Mouse (Mus musculus) brain, embryonic 14.5 days (tissue): ENCODE results near the gene Nudt3.

Source experiments
- CTCF ChIP-seq: fragments of 200-500 bp; IDR thresholded peaks from 2 replicates; pipeline ENCODE4 v1.5.1; 2012; ENCODE audit warnings: inconsistent platforms, mild to moderate bottlenecking, moderate library complexity, borderline replicate concordance; ENCODE audit not compliant: insufficient read depth, insufficient read length; ENCODE audit errors: extremely low read depth
- POLR2A ChIP-seq: fragments of 200-500 bp; IDR thresholded peaks from 2 replicates; pipeline ENCODE4 v1.6.1; 2012; ENCODE audit warnings: mild to moderate bottlenecking, inconsistent platforms, borderline replicate concordance; ENCODE audit not compliant: poor library complexity, insufficient read depth, insufficient read length, severe bottlenecking; ENCODE audit errors: extremely low read depth

DNA sequence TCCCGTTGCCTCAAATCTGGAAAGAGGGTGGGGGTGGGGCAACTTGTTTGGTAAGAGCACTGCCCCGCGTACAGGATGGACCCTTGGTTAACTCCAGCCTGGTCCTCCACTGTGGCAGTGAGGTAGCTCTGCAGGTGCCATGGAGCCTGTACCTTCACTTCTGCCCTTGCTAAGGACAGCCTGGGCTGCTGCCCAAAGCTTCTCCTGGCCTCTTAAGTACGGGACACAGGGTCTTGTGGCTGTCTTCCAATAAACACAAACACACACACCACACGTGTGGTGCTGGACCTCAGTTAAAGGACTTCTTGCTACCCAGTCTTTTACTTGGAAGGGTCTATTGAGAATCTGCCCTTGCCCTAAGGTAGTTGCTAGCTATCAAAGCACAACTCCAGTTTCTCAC lies 64.5 kb downstream of the Nudt3 start:
- no peak for TF ChIP-seq POLR2A
- no peak for TF ChIP-seq CTCF
